Mouse (Mus musculus): ENCODE data around the gene Tpst2. TPM values are rescaled to one million over a fixed set of nuclear protein-coding genes. Genes with fewer than 3 reads are reported as not detected.

Tpst2 gene
- polyA plus RNA-seq, 1 experiment = 20.7 TPM

- no peak for DNase-seq (ENCODE audit: low spot score)
These were observed 5.8 kb downstream of the Tpst2 start for GRCm38 (mm10) chr5:112282123-112282779.

GRCm38 (mm10) chr5:112282780-112283482 is 6.4 kb downstream of the Tpst2 start:
- DNase-seq (ENCODE audit: low spot score) = no peak

- no peak for DNase-seq (ENCODE audit: low spot score)
These were observed 7.2 kb downstream of the Tpst2 start for GRCm38 (mm10) chr5:112283543-112284202.

GRCm38 (mm10) chr5:112284203-112284582 is 7.7 kb downstream of the Tpst2 start:
- no peak for DNase-seq (ENCODE audit: low spot score)

- no peak for DNase-seq (ENCODE audit: low spot score)
These were observed 9.1 kb downstream of the Tpst2 start for GRCm38 (mm10) chr5:112285548-112286085.

- DNase-seq (ENCODE audit: low spot score) = no peak
These were observed 10.1 kb downstream of the Tpst2 start for GRCm38 (mm10) chr5:112286608-112286983.

GRCm38 (mm10) chr5:112286984-112287641 is 10.6 kb downstream of the Tpst2 start:
- no peak for DNase-seq (ENCODE audit: low spot score)

- no peak for DNase-seq (ENCODE audit: low spot score)
These were observed 11.2 kb downstream of the Tpst2 start for GRCm38 (mm10) chr5:112287652-112288051.

- DNase-seq (ENCODE audit: low spot score) = no peak
These were observed 12.0 kb downstream of the Tpst2 start for GRCm38 (mm10) chr5:112288193-112289141.

GRCm38 (mm10) chr5:112289236-112289635 is 12.7 kb downstream of the Tpst2 start:
- no peak for DNase-seq (ENCODE audit: low spot score)

- DNase-seq (ENCODE audit: low spot score) = no peak
These were observed 13.5 kb downstream of the Tpst2 start for GRCm38 (mm10) chr5:112289819-112290535.

- no peak for DNase-seq (ENCODE audit: low spot score)
These were observed 14.0 kb downstream of the Tpst2 start for GRCm38 (mm10) chr5:112290536-112290880.

- DNase-seq (ENCODE audit: low spot score) = no peak
These were observed 15.4 kb downstream of the Tpst2 start for GRCm38 (mm10) chr5:112291866-112292265.

GRCm38 (mm10) chr5:112292343-112292980 is 16.0 kb downstream of the Tpst2 start:
- DNase-seq (ENCODE audit: low spot score) = no peak

GRCm38 (mm10) chr5:112293800-112294199 is 17.3 kb downstream of the Tpst2 start:
- DNase-seq (ENCODE audit: low spot score) = no peak

GRCm38 (mm10) chr5:112294696-112295095 is 18.2 kb downstream of the Tpst2 start:
- no peak for DNase-seq (ENCODE audit: low spot score)

- no peak for DNase-seq (ENCODE audit: low spot score)
These were observed 18.7 kb downstream of the Tpst2 start for GRCm38 (mm10) chr5:112295162-112295561.

GRCm38 (mm10) chr5:112295564-112295963 is 19.1 kb downstream of the Tpst2 start:
- no peak for DNase-seq (ENCODE audit: low spot score)

GRCm38 (mm10) chr5:112296404-112297181 is 20.1 kb downstream of the Tpst2 start:
- no peak for DNase-seq (ENCODE audit: low spot score)

Measured in urinary bladder, adult 2 months (tissue).